Mouse (Mus musculus) liver, embryonic 14.5 days (tissue): ENCODE data around the gene Il22ra1. TPM values are rescaled to one million over a fixed set of nuclear protein-coding genes. Genes with fewer than 3 reads are reported as not detected.

Source experiments
- ATAC-seq: fragments of 200-750 bp; cut with Nextera tagmentation; 2 replicates; pipeline ENCODE4 v1.8.0; 2017; ENCODE audit warnings: moderate number of reproducible peaks, mild to moderate bottlenecking, moderate library complexity; ENCODE audit not compliant: insufficient read depth
- DNase-seq, 3 experiments: peaks; one replicate each; pipeline ENCODE4 v3.0.0-alpha.2; 2012 to 2013; ENCODE audit warnings: low read depth in 3 of 3, low spot score in 3 of 3
- H3K27ac ChIP-seq: fragments of 300-500 bp; sonication (generic); 2 replicates; pipeline ENCODE4 v1.5.1; 2014; ENCODE audit warnings: moderate library complexity, mild to moderate bottlenecking, control low read depth, inconsistent platforms
- H3K27me3 ChIP-seq: fragments of 300-500 bp; sonication (generic); 2 replicates; pipeline ENCODE4 v1.6.1; 2014; ENCODE audit warnings: mild to moderate bottlenecking, low read length, moderate library complexity; ENCODE audit not compliant: control insufficient read depth, insufficient read depth
- H3K36me3 ChIP-seq: fragments of 300-500 bp; sonication (generic); replicated peaks from 2 replicates; pipeline ENCODE4 v1.6.1; 2014; ENCODE audit warnings: low read depth; ENCODE audit not compliant: control insufficient read depth, insufficient read depth
- H3K4me1 ChIP-seq, 2 experiments: fragments of 200-500 bp in 1 of 2; fragments of 300-500 bp in 1 of 2; sonication (generic) in 1 of 2; replicated peaks; 2 replicates each; pipeline ENCODE4 v1.6.1; 2012 to 2014; ENCODE audit warnings: antibody characterized with exemption in 1 of 2, inconsistent platforms in 1 of 2, low read length in 1 of 2; ENCODE audit not compliant: control insufficient read depth in 2 of 2, insufficient read depth in 2 of 2
- H3K4me2 ChIP-seq: fragments of 300-500 bp; sonication (generic); 2 replicates; pipeline ENCODE4 v1.6.1; 2014; ENCODE audit warnings: low read depth, mild to moderate bottlenecking, control low read depth, moderate library complexity
- H3K4me3 ChIP-seq, 2 experiments: fragments of 200-500 bp in 1 of 2; fragments of 300-500 bp in 1 of 2; sonication (generic) in 1 of 2; 2 replicates each; pipeline ENCODE4 v1.5.1; 2012 to 2014; ENCODE audit warnings: low read depth in 2 of 2, low read length in 2 of 2, mild to moderate bottlenecking in 2 of 2, control low read depth in 1 of 2, inconsistent platforms in 1 of 2, moderate library complexity in 1 of 2; ENCODE audit not compliant: insufficient read depth in 1 of 2
- H3K9ac ChIP-seq: fragments of 300-500 bp; sonication (generic); replicated peaks from 2 replicates; pipeline ENCODE4 v1.6.1; 2014; ENCODE audit warnings: mild to moderate bottlenecking, control low read depth, moderate library complexity
- H3K9me3 ChIP-seq: fragments of 300-500 bp; sonication (generic); 2 replicates; pipeline ENCODE4 v1.6.1; 2016; ENCODE audit warnings: low read length, mixed read lengths; ENCODE audit not compliant: control insufficient read depth
- CTCF ChIP-seq: IDR thresholded peaks from 2 replicates; pipeline ENCODE4 v1.5.1; 2016; ENCODE audit warnings: antibody characterized with exemption, low read depth, control low read depth
- EP300 ChIP-seq: IDR thresholded peaks from 2 replicates; pipeline ENCODE4 v1.6.1; 2016; ENCODE audit warnings: antibody characterized with exemption, low read depth
- WGBS: fragments of 180-500 bp; shearing (Covaris S2); extraction: QIAGEN DNeasy Blood & Tissue Kit; methylation state at CpG from one replicate; pipeline ENCODE4 v1.1.7; 2014; ENCODE audit not compliant: insufficient replicate concordance; 5-methylcytosine and 5-hydroxymethylcytosine counted together
- polyA plus RNA-seq, 2 experiments: library from polyadenylated mRNA; depleted of rRNA in 1 of 2; stranded (reverse) in 1 of 2; unstranded in 1 of 2; fragments of >200 nt; fragmentation: Nextera tagmentation in 1 of 2; extraction: Ambion mirVana in 1 of 2; gene quantifications; 2 replicates each; pipeline versions ENCODE4 v1.2.1 to v1.2.3; 2012 to 2014

The Il22ra1 gene
- polyA plus RNA-seq, 2 experiments = 0.36 to 0.98 TPM

DNA sequence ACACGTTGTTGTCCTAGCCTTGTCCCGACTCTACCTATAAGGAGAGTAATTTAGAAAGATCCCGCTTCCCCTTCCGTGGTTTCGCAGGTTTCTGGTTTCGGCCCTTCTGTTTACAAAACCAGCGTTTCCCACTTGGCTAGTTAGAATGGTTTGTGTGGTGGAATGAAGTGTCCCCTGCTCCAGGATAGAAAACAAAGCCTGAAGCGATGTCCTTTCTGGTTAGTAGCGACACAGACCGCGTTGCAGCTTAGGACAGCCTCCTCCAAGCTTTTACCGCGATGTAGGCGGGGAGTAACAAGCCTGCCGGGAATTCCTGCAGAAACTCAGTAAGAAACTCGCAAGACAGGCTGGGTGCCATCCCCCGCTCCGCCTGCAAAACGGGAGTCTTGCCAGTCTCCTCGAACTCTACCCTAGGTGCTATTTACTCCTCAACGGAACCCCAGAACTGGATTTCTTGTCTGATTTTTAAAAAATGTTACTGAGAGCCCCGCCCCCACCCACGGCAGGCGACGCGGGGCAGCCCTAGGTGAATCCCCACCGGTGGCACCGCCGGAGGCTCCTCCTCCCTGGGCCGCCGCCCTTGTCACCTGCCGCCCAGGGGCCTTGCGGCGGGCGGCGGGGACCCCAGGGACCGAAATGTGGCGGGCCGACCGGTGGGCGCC lies 41.9 kb upstream of the Il22ra1 start, which contains the start of gene Ifnlr1:
TSS of gene Ifnlr1 (plus strand) at position 382 of the 662 bp plus-strand sequence.
- Histone ChIP-seq H3K36me3 (no peaks in the 10 kb centered on the region), H3K4me2 (peak within 1 kb of the TSS; percentile 62), H3K27ac (no peak within 1 kb of the TSS), H3K4me1 (no peaks in the 10 kb centered on the region), H3K9ac (no peak within 1 kb of the TSS; the same call in 1 of the 2 replicates), H3K9me3 (no peaks in the 10 kb centered on the region), H3K27me3 (peaks cover 51% of the 10 kb centered on the region), H3K4me3 (peak within 1 kb of the TSS; percentile 43 to 44)
- TF ChIP-seq CTCF = no peak
- TF ChIP-seq EP300 = no peak
- under 1% methylated on average over 41 of the region's 41 CpGs for WGBS
- ATAC-seq = no peak
- no peak for DNase-seq

- no peak for ATAC-seq
- H3K27me3 ChIP-seq = peaks cover 51% of the 10 kb centered on the region
- no peaks in the 10 kb centered on the region for H3K36me3 ChIP-seq
- TF ChIP-seq EP300 (no peak), CTCF (no peak)
- no peaks in the 10 kb centered on the region for H3K9me3 ChIP-seq
- peak overlapping the region; percentile 62 for H3K4me2 ChIP-seq
- H3K4me1 ChIP-seq = no peaks in the 10 kb centered on the region
- WGBS = under 1% methylated on average over 21 of the region's 21 CpGs
- peak overlapping the region; percentile 43 to 44 for H3K4me3 ChIP-seq
- no peak overlapping the region for H3K27ac ChIP-seq
- no peak overlapping the region for H3K9ac ChIP-seq
- no peak for DNase-seq
Measured at GRCm38 (mm10) chr4:135686568-135686953, 41.4 kb upstream of the Il22ra1 start.

GRCm38 (mm10) chr4:135689797-135690196 lies 38.2 kb upstream of the Il22ra1 start:
- TF ChIP-seq CTCF = no peak
- no peak for TF ChIP-seq EP300
- no peak overlapping the region for H3K27ac ChIP-seq
- no peak overlapping the region for H3K9ac ChIP-seq
- DNase-seq (no peak), ATAC-seq (no peak)
- no peaks in the 10 kb centered on the region for H3K4me1 ChIP-seq
- H3K9me3 ChIP-seq = no peaks in the 10 kb centered on the region
- peaks cover 40% of the 10 kb centered on the region for H3K27me3 ChIP-seq
- H3K36me3 ChIP-seq = no peaks in the 10 kb centered on the region
- H3K4me2 ChIP-seq = no peak overlapping the region
- 64% methylated on average over 7 of the region's 7 CpGs for WGBS
- no peak overlapping the region for H3K4me3 ChIP-seq

DNA sequence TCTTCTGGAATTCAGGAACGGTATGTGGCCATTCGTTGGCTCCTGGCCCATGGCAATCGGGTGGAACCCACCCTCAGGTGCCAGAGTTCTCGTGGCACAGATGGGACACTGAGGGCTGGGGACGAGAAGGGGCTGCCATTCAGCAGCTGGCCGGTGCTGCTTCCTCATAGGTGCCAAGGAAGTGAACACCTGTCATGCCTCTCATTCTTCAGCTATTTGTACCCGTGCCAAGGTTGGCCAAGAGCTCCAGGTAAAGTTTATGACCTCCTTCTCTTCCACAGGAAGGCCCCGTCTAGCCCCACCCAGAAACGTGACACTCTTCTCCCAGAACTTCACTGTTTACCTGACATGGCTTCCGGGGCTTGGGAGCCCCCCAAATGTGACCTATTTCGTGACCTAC lies 37.7 kb upstream of the Il22ra1 start:
- no peaks in the 10 kb centered on the region for H3K4me1 ChIP-seq
- TF ChIP-seq CTCF = no peak
- no peak for TF ChIP-seq EP300
- no peaks in the 10 kb centered on the region for H3K9me3 ChIP-seq
- no peak overlapping the region for H3K4me2 ChIP-seq
- no peaks in the 10 kb centered on the region for H3K36me3 ChIP-seq
- no peak overlapping the region for H3K9ac ChIP-seq
- no peak overlapping the region for H3K27ac ChIP-seq
- no peak overlapping the region for H3K4me3 ChIP-seq
- WGBS = 56% methylated on average over 11 of the region's 11 CpGs
- ATAC-seq (no peak), DNase-seq (no peak)
- peaks cover 35% of the 10 kb centered on the region for H3K27me3 ChIP-seq

- no peak for DNase-seq
- Histone ChIP-seq H3K27me3 (peaks cover 8% of the 10 kb centered on the region), H3K27ac (no peak overlapping the region), H3K9me3 (no peaks in the 10 kb centered on the region), H3K4me3 (no peak overlapping the region), H3K36me3 (no peaks in the 10 kb centered on the region), H3K4me2 (no peak overlapping the region), H3K4me1 (no peaks in the 10 kb centered on the region), H3K9ac (no peak overlapping the region)
- WGBS = 31% methylated on average over 4 of the region's 4 CpGs
- ATAC-seq = no peak
- TF ChIP-seq EP300 (no peak), CTCF (no peak)
Measured at GRCm38 (mm10) chr4:135692916-135693315, 35.1 kb upstream of the Il22ra1 start.
